Mouse (Mus musculus): ENCODE measurements at regions not wholly inside any gene's neighbourhood (a gene's known extent, or its start where the extent isn't known, plus 50 kb on each side); places are given as distances from the start of the nearest gene placed in this dataset.

GRCm38 (mm10) chr5:126036686-126037085, 505.1 kb downstream of the Tmem132b start:
- TF ChIP-seq CTCF (IDR thresholded peaks at IDR 0.05; ENCODE audit: extremely low read depth, insufficient read length, insufficient replicate concordance, low read depth, low read length) (no peak), POLR2A (IDR thresholded peaks at IDR 0.05; ENCODE audit: low read depth, low read length) (no peak)

All from small intestine, adult 2 months (tissue).